Mouse (Mus musculus): ENCODE measurements around the gene 4930579F01Rik.

4930579F01Rik gene

DNA sequence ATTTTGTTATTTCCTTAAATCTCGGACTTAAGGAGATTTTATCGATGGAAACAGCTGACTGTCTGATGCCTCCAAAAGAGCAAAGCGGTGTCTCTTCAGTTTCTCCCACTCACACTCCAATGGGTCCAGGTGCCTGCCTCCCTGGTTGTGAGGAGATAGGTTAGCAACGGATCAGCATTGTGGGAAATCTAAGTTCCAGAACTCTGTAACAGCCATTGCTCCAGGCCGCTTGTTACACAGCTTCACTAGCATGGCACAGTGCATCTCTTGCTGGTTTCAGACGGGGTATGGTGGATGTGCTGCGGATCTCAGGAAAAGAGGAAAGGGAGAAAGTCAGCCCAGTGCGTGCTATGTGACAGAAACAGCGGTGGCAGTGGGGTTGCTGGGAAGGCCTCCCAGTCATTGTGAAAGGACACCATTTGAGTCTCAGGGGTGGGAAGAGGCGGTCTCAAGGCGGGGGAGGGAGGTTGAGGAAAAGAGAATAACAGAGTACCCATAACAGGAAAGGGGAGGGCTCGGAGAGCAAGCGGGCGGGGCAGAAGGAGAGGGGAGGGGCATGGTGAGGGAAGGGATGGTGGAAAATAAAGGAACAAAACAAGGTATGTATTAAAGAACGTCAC lies at the start of gene 4930579F01Rik:
TSS of gene 4930579F01Rik (minus strand) at position 143 of the 620 bp plus-strand sequence.
- DNase-seq (ENCODE audit: low spot score in 2 of 2), result no peak

DNA sequence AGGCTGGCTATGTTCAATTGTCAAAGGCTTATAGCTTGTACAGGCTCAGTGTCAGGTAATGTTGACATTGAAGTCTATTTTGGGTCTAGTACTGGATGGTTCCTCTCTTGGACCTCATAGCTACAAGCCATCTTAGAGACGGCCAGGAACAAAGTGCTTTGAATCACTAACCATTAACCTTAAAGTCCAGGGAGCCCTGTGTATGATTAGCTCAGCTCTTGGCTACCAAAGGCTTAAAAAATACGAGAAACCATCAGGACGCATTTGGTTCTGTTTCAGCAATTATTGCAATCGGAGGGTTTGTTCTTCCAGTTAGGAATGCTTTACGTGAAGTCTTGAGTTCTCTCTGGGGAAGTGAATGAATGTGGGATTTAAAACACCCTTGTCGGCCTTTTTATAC lies 49.3 kb upstream of the 4930579F01Rik start:
- no peak for DNase-seq (ENCODE audit: low spot score in 2 of 2)

DNA sequence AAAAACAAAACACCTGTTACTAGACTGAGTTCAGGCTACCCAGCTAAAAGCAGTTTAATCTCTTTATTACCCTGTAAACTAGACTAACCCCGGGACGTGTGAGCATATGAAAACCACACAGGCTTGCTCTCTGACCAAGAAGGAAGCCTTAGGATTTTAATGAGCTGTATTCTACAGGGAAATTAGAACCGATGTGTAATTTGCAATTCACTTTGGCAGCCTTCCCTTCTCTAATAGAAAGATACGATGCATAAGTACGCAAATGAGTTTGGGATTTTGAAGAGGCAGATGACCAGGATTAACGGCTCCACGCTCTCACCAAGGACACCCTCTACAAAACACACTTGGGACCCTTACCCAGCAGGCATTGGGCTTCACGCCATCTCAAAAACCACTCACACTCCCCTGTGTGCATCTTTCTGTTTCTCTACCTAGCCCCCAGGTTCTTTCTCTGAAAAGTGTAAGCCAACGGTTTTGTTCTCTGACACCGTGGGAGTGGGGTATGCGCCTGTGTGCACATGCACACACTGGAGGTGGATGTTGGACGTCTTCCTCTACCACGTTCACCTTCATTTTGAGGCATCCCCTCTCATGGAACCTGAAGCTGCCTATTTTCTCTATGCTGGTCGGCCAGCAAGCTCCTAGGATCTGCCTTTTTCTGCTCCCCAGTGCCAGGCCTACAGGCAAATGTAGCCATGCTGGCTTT lies 48.5 kb upstream of the 4930579F01Rik start:
- no peak for DNase-seq (ENCODE audit: low spot score in 2 of 2)

DNA sequence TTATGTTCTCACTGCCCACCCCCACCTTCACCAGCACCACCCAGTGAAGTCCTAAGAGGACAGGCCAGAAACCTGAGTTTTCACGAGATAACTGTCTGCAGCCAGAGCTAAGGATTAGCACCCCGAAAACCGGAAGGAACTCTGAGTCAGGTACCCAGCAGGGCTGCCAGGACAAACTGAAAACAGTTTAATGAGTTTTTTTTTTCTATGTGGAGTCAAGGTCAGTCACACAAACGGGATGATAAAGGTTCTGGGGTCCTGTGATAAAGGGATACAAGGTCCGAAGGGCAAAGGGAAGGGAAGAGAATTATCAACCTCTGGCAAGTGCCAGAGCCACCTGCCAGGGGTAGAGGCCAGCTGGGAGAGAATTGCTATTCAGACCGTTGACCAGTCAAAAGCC lies 47.7 kb upstream of the 4930579F01Rik start:
- DNase-seq (ENCODE audit: low spot score in 2 of 2), result no peak

DNA sequence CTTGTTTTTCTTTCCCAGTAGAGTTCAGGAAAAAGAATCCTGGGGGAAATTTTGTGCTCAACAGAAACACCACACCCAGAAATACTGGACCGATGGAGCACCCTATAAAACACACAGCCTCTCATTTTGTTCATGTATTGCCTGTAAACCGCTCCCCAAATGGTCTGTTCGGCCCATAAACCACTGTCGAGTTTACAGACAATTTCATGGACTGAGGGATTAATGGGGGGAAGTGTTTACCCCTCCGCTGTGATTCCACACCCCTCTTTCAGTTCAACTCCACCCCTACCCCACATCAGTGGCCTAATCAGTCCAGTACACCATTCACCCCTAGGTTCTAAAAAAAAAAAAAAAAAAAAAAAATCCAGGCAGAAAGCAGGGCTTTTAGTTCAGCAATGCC lies 47.3 kb upstream of the 4930579F01Rik start:
- no peak for DNase-seq (ENCODE audit: low spot score in 2 of 2)

DNA sequence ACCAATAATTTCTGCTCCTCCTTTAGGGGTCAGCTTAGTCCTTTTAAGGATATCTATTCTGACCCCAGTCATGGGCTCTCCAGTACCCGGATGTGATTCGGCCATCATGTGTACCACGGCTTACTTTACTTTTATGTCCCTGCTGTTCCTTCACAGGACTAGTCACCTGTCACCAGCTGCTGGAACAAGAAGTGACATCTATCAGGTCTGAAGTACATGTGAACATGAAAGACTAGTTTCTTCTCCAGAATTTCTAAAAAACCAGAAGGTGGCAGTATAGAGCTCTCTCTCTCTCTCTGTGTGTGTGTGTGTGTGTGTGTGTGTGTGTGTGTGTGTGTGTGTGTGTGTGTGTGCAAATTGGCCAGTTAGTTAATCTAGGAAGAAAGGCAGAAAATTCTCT lies 46.8 kb upstream of the 4930579F01Rik start:
- DNase-seq (ENCODE audit: low spot score in 2 of 2), result no peak

DNA sequence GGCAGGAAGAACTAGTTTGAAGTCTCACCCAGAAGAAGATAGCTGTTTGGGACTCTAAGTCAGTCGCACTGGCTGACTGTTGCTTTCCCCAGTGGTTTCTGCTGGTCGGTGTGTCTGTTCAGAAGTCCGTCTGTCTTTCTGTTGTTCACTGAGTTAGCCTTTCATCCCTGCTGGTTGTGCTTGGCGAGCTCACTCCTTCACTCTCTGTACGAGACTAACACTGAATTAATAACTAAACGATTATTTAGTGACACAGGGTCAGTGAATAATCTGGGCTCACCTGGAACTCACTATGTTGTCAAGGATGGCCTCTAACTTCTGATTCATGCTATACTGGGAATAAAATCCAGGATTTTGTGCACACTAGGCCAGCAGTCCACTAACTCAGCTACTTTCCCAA lies 45.8 kb upstream of the 4930579F01Rik start:
- DNase-seq (ENCODE audit: low spot score in 2 of 2), result no peak

DNA sequence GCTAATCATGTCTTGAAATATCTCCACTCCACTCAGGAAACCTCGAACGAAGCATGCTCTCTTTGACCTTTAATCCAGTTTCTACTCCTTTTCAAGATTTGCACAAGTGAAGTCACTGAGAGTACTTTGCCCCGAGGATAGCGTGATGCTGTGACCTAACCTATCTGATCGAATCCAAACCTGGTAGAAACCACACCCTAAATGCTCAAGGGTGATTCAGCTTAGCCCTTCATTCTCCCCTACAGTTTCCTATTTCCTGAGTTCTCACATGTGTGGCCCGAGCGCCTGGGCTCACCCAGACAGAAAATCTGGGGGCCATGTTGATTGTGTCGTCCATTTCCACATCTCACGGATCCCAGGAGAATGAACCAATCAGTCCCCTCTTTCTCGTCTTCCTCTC lies 44.4 kb upstream of the 4930579F01Rik start:
- no peak for DNase-seq (ENCODE audit: low spot score in 2 of 2)

DNA sequence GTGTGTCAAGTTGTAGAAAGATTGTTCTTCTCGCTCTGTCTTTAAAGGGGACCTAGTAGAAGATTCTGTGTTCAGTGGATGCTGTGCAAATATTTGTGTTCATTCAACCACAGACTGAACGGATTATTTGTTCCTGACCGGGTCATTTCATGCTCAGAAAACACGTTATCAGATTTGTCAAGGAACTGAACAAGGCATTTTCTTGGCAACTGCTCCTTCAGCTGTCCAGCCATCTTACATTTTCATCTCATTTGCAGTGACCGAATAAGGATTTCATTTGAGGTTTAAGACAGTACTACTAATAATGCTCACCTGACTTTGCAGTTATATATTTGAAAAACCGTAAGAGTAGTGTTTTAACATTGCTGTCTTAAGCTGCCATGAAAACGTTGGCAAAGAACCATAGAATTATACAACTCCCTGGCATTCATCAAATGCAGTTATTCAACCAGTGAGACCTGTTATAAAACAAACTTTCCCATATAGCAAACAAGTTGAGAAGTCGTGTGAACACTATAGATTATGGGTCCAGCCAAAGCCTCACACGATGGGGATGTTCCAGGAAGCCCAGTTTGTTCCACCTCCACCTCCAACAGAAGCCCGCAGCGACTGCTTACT lies 43.0 kb upstream of the 4930579F01Rik start:
- no peak for DNase-seq (ENCODE audit: low spot score in 2 of 2)

DNA sequence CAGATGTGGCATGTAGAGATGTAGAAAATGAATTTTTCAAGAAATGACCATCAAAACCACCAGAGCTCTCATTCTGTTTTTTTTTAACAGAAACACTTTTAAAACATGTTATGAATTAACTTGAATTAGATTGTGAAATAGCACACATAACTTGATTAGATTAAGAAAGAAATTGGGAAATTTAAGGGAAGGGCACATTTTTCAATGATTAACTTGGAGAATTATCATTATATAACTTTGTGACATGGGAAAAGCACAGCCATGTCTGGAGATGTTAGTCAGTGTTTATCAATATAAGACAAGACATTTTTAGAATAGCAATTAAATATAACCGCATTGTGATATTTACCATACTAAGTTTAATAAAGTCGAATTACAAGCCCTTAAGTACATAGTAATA lies 37.9 kb upstream of the 4930579F01Rik start:
- no peak for DNase-seq (ENCODE audit: low spot score in 2 of 2)

DNA sequence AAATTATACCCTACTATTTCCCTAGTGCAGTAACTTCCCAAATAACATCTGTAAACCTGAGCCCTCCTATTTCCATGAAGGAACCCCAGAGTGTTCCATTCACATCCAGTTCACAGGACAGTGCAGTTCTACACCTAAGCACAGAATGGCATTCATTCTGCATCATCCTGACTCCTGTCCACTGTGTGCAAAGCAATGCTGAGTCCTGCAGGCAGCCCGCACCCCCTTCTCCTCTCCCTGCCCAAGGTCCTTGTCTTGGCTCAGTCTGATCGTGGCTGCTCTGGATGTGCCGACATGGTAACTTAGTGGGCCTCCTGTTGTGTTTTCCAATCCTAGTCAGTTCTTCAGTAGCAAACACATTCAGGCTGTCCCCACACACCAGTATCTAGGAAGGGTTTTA lies 36.6 kb upstream of the 4930579F01Rik start:
- no peak for DNase-seq (ENCODE audit: low spot score in 2 of 2)

DNA sequence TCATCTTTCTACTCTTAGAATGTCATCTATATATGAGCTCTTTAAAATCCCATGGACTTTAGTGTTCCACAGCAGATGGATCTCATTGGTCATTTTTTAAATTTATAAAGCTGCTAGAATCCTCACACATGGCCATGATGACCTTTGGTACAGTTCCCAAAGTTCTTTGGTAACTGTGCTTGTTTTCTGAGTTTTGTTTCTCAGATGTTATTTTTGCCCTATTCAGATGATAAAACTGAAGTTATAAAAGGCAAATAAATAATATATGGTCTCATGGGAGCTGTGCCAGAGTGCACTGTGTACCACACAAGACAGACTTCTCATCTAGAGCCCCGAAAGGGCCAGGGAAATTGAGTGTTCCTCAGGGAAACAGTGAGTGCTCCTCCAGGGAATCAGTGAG lies 35.8 kb upstream of the 4930579F01Rik start:
- DNase-seq (ENCODE audit: low spot score in 2 of 2), result no peak

DNA sequence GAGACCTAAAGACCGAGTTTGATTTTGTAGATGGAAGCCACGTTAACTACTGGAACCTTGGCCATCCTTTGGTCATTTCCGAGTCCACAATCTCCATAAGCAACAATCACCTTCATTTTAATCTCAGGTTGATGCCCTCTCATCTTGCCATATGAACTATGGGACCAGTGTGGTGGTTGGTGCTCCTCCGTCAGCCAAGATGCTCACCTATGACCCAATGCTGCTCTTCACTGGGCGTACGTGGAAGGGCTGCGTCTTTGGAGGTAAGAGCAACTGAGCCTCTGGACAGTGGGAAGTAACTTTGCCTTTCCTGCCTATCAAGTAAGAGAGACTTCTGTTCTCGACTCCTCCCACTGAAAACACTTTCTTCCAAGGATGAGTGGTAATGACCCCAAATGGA lies 34.2 kb upstream of the 4930579F01Rik start:
- DNase-seq (ENCODE audit: low spot score in 2 of 2), result no peak

DNA sequence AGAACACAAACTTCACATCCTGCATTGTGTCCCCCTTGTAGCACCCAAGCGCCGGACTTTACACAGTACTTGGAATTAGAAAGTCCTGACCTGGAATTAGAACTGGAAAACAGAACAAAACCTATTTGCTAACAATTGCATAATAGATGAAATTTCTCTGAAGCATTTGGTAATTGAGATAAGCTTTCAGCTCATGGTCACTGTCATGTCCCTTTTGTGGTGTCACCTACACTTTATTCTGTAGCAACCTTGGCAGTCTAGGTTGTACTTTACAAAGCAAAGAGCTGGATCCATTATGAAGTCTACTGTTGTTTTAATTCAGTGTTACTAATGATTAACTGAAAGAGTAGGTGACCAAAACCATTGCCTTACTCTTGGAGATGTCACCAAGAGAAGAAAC lies 33.5 kb upstream of the 4930579F01Rik start:
- DNase-seq (ENCODE audit: low spot score in 2 of 2), result no peak

DNA sequence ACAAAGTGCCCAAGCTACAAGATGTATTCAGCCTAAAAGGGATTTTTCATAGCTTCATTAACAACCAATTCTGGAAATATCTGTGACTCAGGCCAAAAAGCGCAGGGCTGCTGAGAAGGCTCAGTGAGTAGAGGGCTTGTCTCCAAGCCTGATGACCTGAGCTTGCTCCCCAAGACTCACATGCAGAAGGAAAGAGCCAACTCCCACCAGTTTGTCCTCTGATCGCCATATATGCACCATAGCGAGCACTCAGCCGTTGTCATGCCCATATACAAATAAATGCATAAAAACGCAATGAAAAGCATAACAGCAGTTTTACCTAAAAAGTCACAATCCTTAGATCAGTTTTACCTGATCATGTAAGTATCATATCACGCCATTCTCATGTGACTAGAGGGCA lies 32.9 kb upstream of the 4930579F01Rik start:
- DNase-seq (ENCODE audit: low spot score in 2 of 2), result no peak

DNA sequence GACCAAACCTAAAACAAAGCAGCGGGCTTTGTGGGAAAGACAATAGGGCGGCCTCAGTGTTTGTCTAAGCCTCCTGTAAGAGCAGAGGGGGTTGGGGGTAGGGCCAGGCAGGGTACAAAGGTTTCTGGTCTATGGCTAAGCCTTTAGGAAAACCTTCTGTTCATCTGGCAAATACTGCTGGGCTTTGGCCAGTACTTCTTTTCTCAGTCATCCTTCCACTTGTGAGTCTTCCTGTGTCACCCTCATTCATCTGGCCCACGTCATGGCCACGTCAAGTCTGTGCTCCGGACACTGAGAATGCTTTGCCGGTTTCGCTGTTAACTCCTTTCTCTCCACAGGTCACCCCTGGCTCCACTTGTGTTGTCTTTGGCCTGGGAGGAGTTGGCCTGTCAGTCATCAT lies 32.2 kb upstream of the 4930579F01Rik start:
- DNase-seq (ENCODE audit: low spot score in 2 of 2), result no peak

DNA sequence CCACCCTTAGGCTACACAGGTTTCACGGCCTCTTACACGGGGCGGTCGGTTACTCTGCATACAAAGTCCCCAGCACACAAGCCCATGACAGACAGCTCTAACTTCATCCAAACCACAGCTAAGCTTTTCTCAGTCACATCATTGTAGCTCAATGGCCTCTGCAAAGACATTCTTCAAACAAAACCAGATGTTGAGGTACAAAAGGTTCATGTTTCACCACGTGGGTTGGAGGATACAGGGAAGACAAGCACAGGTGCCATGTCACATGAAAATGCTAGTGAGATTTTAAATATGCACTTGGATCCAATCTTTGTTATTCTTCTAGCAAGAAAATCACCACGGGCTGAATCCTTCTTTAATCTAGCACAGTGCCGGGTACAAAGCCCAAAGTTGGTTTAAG lies 31.7 kb upstream of the 4930579F01Rik start:
- DNase-seq (ENCODE audit: low spot score in 2 of 2), result no peak

DNA sequence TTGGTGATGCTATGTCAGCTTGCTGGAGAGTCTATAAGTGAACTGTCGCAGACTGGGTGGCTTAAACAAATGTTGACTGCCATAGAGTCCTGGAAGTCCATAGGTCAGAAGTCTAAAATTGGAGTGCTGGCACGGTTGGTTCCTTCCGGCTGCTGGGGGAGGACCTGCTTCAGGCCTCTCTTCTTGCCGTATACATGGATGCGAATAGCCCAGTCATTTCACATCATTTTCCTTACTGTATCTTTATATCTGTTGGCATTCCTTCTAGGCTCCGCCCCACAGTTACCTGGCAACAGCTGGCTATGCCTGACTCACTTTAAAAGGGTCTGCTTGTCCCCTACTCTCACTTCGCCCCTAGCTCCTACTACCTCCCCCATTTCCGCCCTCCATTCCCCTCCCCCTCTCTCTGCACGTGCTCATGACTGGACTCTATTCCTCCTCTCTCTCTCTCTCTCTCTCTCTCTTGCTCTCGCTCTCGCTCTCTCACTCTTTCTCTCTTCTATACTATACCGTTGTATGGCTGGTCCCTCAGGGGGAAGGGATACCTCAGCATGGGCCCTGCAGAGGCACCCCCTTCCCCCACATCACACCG lies 30.8 kb upstream of the 4930579F01Rik start:
- no peak for DNase-seq (ENCODE audit: low spot score in 2 of 2)

DNA sequence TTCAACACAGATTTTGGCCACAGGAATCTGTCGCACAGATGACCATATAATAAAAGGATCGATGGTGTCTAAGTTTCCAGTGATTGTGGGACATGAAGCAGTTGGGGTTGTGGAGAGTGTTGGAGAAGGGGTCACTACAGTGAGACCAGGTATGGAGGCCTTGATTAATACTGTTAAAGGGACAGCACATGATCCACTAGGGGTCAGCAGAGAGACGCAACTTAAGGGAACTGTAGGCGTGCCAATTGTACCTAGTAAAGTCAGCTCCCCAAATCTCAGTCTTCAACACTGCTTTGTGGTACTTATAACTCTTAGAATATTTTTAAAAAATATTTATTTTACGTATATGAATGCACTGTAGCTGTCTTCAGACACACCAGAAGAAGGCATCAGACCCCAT lies 29.3 kb upstream of the 4930579F01Rik start:
- DNase-seq (ENCODE audit: low spot score in 2 of 2), result no peak

DNA sequence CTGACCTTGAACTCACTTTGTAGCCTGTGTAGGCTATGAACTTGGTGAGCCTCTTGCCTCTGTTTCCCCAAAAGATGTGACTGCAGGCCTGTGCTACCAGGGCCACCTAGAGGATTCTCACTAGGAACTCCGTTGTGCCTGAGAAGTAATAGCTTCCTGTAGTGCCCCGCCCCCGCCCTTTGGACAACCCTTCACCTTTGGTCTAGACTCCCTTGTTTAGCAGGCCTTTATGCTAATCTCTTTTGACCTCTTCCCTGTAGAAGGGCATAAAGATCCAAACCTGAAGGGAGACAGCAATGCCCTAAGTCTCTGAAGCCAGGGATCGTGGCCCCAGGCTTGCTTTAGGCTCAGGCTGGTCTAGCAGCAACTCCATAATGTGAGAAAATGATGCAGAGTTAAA lies 28.9 kb upstream of the 4930579F01Rik start:
- no peak for DNase-seq (ENCODE audit: low spot score in 2 of 2)

DNA sequence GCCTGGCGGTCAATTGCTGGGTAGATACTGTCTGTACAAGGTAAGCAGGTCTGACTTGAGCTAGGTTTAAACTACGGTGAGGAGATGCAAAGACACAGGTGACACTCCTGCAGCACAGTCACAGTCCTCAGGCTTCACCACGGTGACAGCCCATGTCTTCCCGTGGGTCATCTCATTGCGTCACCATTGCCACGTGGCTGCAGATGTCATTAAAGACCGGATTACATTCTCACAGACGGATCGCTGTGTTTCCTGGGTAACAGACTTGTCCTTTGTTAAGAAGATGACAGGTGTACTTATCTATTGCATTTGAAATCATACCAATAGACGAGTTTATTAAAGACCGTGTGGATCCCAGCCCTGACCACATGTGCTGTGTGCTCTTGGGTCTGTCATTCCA lies 27.5 kb upstream of the 4930579F01Rik start:
- no peak for DNase-seq (ENCODE audit: low spot score in 2 of 2)

DNA sequence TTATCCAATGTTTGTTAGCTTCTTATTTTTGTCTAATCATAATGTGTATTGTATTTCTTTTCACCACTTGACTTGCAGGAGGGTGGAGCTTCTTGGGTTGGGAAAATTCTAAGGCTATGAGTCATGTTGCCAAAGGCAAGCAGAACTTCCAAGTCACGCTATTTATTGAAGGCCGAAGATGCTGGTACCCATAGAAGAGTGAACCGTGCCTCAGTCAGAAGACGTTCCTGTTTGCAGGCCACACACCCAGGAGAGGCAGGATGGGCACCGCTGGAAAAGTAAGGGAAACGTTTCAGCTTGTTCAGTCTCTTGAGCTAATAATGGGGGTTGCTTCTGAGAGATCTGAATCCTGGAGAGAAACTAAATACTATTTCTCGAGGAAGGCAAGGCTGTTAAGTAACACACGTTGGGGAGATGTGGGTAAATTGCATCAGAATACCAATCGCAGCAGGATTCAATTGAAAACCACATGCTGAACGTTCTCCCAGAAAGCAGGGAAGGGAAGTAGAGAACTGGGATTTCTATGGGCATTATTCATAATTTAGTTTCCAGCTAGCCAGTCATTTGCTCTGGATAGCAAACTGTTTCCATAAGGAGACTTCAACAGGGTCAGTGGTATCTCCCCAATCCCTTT lies 24.1 kb upstream of the 4930579F01Rik start, which contains the start of gene Adh7:
TSS of gene Adh7 (plus strand) at position 130 of the 634 bp plus-strand sequence.
- DNase-seq (ENCODE audit: low spot score in 2 of 2), result no peak
